Mouse (Mus musculus): ENCODE measurements at regions not wholly inside any gene's neighbourhood (a gene's known extent, or its start where the extent isn't known, plus 50 kb on each side); places are given as distances from the start of the nearest gene placed in this dataset.

DNA sequence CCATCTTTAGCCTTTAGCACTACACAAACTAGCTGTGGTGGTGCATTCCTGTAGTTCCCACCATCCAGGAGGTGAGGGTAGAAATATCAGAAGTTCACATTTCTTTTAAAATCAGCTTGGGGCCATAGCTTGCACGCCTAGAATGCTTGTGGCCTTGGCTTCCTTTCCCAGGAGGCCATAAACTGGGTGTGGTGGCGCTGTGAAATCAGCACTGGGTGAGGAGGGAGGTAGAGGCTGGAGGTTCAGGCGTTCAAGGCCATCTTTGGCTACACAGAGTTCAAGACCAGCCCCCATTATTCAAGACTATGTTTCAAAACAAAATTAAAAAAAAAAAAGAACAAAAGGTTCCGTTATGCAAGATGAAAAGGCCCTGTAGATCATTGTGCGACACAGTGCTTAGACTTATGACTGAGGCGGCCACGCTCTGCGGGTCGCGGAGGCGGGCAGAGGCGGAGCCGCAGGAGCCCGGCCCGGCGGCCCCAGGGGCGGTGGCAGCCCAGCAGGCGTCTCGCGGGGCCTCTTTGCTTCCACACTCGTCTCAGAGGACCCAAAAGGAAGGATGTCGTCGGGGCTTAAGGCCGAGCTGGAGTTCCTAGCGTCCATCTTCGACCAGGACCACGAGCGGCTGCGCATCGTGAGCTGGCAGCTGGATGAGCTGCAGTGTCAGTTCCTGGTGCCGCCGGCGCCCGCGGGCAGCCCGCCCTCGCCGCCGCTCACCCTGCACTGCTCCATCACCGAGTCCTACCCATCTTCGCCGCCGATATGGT, 134.7 kb upstream of the Usp9x start:
- no peak for TF ChIP-seq CTCF (IDR thresholded peaks at IDR 0.05; ENCODE audit: low read depth)
- no peak for TF ChIP-seq EP300 (IDR thresholded peaks at IDR 0.05; ENCODE audit: low read depth)

Measured in liver, embryonic 14.5 days (tissue).